Mouse (Mus musculus): ENCODE measurements at regions not wholly inside any gene's neighbourhood (a gene's known extent, or its start where the extent isn't known, plus 50 kb on each side); places are given as distances from the start of the nearest gene placed in this dataset.
A peak's percentile ranks its signal among the peaks of the same experiment; 100 is the strongest.

GRCm38 (mm10) chrX:14448056-14448455 is 237.1 kb downstream of the H2al1n start:
- DNase-seq = peak in 1 of 2 experiments; percentile 4

Data from cerebellum, postnatal 36 days (tissue).